Mouse (Mus musculus) cerebellum, postnatal 14 days (tissue): ENCODE measurements around the gene Uqcrq.

Source experiments
- DNase-seq, 2 experiments: peaks; one replicate each; pipeline ENCODE4 v3.0.0; 2021; ENCODE audit warnings: mixed read lengths in 2 of 2

Gene Uqcrq

GRCm38 (mm10) chr11:53411738-53412137 is 18.9 kb downstream of the Uqcrq start:
- peak in 1 of 2 experiments; percentile 37 for DNase-seq

- no peak for DNase-seq
Observed at GRCm38 (mm10) chr11:53403638-53404037, 27.0 kb downstream of the Uqcrq start.

- no peak for DNase-seq
Observed at GRCm38 (mm10) chr11:53393856-53394255, 36.8 kb downstream of the Uqcrq start.

- DNase-seq: no peak
Observed at GRCm38 (mm10) chr11:53383758-53384428, 46.7 kb downstream of the Uqcrq start.

GRCm38 (mm10) chr11:53378918-53379317 is 51.7 kb downstream of the Uqcrq start:
- DNase-seq: no peak
